Mouse (Mus musculus): ENCODE measurements around the gene Rps6ka5.

- TF ChIP-seq CTCF (IDR thresholded peaks at IDR 0.05; ENCODE audit: low read depth, low read length) = no peak
- no peak for TF ChIP-seq POLR2A (IDR thresholded peaks at IDR 0.05; ENCODE audit: extremely low read depth, insufficient read depth, low read length)
Measured at GRCm38 (mm10) chr12:100629126-100629920, 97.5 kb downstream of the Rps6ka5 start.

Data from liver, adult 2 months (tissue).